Mouse (Mus musculus): ENCODE measurements around the gene Gm49721.
"Not testable (repeated sequence)": the region's sequence is repeated elsewhere in the genome, so short reads cannot be mapped to it uniquely, and the experiment has no call there.

Gm49721 gene

GRCm38 (mm10) chr17:6978287-6979248, at the start of gene Gm49721:
TSS of gene Gm49721 (plus strand) at chr17:6978904.
- DNase-seq (ENCODE audit: extremely low read depth, low read depth), result not testable (repeated sequence)

- not testable (repeated sequence) for DNase-seq (ENCODE audit: extremely low read depth, low read depth)
These were observed 47.1 kb upstream of the Gm49721 start for GRCm38 (mm10) chr17:6931625-6932024.

DNA sequence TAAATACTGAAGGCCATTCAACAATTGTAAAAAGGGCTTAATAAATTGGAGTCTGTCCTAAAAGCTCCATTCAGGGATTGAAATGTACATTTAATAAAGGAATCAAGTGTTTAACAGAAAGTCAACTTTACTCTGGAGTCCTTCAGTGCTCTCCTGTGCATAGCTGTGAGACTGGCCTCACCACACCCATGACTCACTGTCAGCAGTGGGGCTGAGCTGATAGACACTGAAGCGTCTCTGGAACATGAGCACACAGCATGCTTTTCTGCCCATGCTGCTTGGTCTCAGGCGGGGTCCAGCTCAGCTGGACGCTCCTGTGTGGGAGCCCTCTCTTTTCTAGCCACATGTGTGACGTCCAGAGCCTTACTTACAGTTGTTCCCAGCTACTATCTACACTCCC, 36.1 kb upstream of the Gm49721 start:
- not testable (repeated sequence) for DNase-seq (ENCODE audit: extremely low read depth, low read depth)

- not testable (repeated sequence) for DNase-seq (ENCODE audit: extremely low read depth, low read depth)
These were observed 31.1 kb upstream of the Gm49721 start for GRCm38 (mm10) chr17:6947637-6947983.

GRCm38 (mm10) chr17:6947984-6948768, 30.5 kb upstream of the Gm49721 start, which contains the start of gene Rsph3b:
TSS of gene Rsph3b (minus strand) at chr17:6948682.
- DNase-seq (ENCODE audit: extremely low read depth, low read depth), result not testable (repeated sequence)

DNA sequence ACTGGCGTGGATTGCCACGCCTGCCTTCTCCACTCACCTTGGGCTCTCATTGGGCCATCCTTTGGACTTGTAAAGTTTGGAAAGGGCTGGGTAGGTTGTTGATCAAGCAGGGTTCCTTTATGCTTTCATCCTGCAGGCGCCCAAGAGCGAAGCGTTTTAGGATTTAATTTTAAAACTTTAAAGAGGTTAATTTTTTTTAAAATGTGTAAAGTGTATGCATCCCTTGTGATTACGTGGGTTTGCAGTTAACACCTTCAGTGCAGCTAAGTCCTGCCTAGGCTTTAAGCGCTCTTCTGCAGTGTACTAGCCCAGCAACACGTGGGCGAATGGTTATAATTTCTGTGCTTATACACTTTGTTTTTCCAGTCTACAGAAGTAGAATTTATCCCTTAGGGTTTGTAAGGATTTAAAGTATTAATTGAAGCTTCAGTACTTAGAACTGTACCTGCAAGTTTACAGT, 29.9 kb upstream of the Gm49721 start:
- DNase-seq (ENCODE audit: extremely low read depth, low read depth), result peak; percentile 33

DNA sequence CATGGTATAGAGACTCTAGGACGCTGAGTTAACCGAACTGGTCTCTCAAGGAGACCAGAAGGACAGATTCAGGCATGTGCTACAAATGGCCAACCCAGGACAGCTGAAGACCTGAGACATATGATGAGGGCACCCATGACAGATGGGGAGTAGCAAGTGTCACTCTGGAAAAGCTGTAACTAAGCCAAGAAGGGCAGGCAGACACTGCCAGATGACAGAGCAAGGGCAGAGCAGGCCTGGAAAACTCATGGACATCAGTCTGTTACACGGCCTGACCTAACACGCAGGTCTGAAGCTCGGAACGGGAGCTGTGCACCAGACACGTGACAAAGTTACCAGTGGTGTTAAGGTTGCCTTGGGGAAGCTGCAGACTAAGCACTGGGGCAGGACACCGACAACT, 19.8 kb upstream of the Gm49721 start:
- not testable (repeated sequence) for DNase-seq (ENCODE audit: extremely low read depth, low read depth)

- not testable (repeated sequence) for DNase-seq (ENCODE audit: extremely low read depth, low read depth)
These were observed 19.0 kb upstream of the Gm49721 start for GRCm38 (mm10) chr17:6959543-6960259.

DNA sequence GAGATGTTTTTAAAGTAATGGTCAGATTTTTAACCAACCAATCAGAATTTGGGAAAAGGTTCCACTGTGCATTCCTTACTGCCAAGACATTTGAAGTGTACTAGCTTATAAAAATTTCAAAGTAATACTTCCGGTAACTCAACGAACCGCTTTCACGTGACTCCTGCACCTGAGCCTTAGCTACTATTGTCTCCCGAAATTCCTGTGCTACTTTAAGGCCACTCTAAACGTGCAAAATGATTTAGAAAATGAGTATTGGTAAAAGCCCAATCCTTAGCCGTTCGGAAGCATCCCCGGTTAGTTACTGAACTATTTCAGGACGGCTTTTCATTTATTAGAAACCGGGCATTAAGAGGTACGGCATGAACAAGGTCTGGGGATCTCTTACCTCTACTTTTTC, 18.4 kb upstream of the Gm49721 start:
- not testable (repeated sequence) for DNase-seq (ENCODE audit: extremely low read depth, low read depth)

GRCm38 (mm10) chr17:6960776-6961175, 17.9 kb upstream of the Gm49721 start, which contains the start of gene Tagap1:
TSS of gene Tagap1 (minus strand) at chr17:6961156.
- not testable (repeated sequence) for DNase-seq (ENCODE audit: extremely low read depth, low read depth)

GRCm38 (mm10) chr17:6961181-6962000, 17.3 kb upstream of the Gm49721 start:
- not testable (repeated sequence) for DNase-seq (ENCODE audit: extremely low read depth, low read depth)

- not testable (repeated sequence) for DNase-seq (ENCODE audit: extremely low read depth, low read depth)
These were observed 16.4 kb upstream of the Gm49721 start for GRCm38 (mm10) chr17:6962339-6962738.

DNA sequence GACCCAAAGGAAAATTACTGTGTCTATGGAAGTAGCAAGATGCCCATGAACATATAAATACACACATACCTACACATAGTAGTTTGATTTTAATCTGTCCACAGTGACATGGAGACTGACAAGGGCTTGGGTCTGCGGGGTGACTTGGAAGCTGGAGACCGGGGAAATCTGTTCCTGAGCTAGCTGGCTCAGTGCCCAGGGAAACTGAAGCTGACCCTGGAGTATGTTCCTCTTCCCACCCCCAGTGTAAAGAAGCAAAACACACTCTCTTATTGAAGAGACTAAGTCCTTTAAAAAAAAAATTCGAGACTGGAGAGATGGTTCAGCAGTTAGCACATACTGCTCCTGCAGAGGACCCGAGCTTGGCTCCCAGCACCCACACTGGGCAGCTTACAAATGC, 15.8 kb upstream of the Gm49721 start:
- DNase-seq (ENCODE audit: extremely low read depth, low read depth), result not testable (repeated sequence)

DNA sequence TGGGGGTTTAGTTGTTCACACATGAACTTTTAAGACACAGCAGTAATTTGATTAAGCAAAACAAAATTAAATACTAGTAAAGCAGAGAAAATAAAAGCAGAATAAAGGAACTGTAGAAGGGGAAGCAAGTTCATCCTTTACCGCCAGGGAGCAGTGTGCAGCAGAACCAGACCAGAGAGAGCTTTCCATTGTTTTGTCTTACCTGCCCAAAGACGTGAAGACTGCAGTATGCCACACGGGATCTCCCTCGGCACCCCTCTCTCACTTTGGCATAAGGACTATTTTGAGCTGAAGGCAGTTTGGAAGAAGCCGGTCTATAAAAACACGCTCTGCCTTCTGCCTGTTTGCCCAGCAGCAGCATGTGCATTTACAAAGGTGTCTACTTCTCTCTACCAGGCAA, 13.3 kb upstream of the Gm49721 start:
- not testable (repeated sequence) for DNase-seq (ENCODE audit: extremely low read depth, low read depth)

DNA sequence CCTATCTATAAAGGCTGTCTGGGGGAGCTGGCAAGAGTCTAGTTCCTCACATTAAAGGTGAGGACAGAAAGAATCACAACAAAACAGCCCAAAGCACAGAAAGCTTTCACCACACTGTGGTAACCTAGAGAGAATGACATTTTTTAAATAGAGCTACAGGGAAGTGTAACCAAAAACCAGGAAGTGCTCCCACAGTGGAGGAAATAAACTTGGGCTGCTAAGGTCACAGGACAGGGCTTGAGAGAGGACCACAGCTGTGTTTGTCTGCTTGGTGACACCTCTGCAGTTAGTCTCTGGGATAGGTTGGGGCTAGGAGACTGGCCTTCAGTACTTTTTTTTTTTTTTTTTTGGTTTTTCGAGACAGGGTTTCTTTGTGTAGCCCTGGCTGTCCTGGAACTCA, 11.0 kb upstream of the Gm49721 start:
- DNase-seq (ENCODE audit: extremely low read depth, low read depth), result not testable (repeated sequence)

DNA sequence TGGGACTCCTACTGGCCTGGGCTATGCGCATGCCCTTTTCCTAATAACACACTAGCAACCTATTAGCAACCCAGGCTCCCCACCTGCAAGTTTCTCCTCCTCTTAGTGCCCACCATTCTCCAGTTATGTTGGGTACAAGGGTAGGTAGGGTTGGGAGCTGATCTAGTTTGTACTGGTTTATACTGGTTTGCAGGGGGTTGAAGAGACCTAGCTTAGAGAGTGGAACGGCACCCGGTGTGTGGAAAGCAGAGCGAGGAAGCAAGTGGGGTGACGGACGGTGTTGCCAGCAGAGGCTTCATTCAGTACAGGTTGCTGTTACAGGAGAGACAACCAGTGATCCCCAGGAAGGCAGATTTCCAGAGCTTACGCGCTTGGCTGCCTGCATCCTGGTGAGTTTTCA, 8.4 kb upstream of the Gm49721 start, which contains the start of gene Rnaset2b:
Gene Rnaset2b (plus strand): TSS at position 301 of the 400 bp plus-strand sequence.
- not testable (repeated sequence) for DNase-seq (ENCODE audit: extremely low read depth, low read depth)

DNA sequence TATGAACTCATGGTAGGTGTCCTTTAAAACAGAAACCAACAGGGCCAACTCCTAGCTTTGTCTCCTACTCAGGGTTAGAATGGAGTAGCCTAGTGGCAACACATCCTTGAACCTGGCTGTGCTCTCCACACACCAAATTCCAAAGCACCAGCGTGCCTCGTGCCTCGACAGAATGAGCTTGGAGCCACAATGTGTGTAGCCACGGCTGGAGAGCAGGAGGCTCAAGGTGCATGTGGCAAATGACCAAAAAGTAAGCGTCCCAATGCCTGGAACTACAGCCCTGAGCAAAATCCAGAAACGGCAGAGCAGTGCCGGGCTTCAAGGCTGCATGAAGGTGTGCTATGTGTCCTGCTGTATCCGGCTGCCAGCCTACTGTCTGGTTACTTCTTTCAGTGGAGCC, 7.5 kb upstream of the Gm49721 start:
- DNase-seq (ENCODE audit: extremely low read depth, low read depth), result not testable (repeated sequence)

DNA sequence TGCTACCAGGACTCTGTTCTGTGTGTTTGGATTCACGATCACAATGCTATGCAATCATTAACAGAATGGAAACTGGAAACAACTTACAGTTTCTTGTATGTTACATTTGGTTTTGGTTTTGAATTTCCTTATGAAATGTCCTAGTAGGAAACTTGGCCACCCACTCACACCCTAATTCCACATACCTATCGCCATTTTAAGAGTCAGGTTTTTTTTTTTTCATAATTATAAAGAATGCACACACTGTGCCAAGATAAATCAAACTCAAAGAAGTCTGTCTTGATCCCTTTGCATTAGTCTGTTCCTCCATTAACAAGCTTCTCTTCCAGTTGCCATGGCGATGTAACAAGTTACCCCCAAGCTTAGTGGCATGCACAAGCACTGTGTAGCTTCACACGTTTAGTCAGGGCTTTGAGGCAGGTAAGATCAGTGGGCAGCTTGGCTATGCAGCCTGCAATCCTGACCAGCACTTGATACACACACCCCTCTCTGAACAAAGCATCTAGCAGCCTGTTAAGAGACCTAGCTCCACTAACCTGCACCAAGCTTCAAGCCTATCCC, 5.8 kb upstream of the Gm49721 start:
- not testable (repeated sequence) for DNase-seq (ENCODE audit: extremely low read depth, low read depth)

DNA sequence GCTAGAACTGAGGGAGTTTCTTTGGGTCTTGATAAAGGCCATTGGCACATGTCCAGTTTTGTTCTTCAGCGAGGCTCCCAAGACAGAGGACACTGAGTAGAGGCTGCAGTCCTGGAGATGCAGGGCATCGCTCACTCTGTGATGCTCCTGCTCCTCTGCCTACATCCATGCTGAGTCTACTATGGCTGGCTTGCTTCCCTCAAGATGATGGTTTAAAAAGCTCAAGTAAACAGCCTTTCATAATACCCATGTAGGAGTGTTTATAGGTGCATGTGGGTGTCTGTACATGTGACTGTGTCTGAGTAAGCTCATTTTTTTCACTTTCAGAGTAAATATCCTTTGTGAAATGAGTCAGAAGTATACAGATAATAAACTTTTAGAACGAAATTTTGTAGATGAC, 3.7 kb upstream of the Gm49721 start:
- not testable (repeated sequence) for DNase-seq (ENCODE audit: extremely low read depth, low read depth)

- not testable (repeated sequence) for DNase-seq (ENCODE audit: extremely low read depth, low read depth)
These were observed 676 bp downstream of the Gm49721 start for GRCm38 (mm10) chr17:6979380-6979779.

All from MEL-GATA-1-ER (cell line).